Mouse (Mus musculus) testis, adult 2 months (tissue): Measurements from ENCODE around the gene Ahnak2.

Experiments used
- CTCF ChIP-seq: fragments of 200-500 bp; IDR thresholded peaks from 2 replicates; pipeline ENCODE4 v1.5.1; 2012; ENCODE audit warnings: low read depth, mild to moderate bottlenecking, inconsistent platforms, low read length, moderate library complexity; ENCODE audit not compliant: control insufficient read depth, insufficient read depth, insufficient replicate concordance
- POLR2A ChIP-seq: fragments of 200-500 bp; IDR thresholded peaks from 2 replicates; pipeline ENCODE4 v1.6.1; 2012; ENCODE audit warnings: low read depth, mild to moderate bottlenecking, inconsistent platforms, low read length, moderate library complexity; ENCODE audit not compliant: control insufficient read depth

GRCm38 (mm10) chr12:112738281-112739022, 64.0 kb downstream of the Ahnak2 start:
- no peak for TF ChIP-seq CTCF
- TF ChIP-seq POLR2A = no peak
